Mouse (Mus musculus) midbrain, embryonic 16.5 days (tissue): ENCODE measurements at regions not wholly inside any gene's neighbourhood (a gene's known extent, or its start where the extent isn't known, plus 50 kb on each side); places are given as distances from the start of the nearest gene placed in this dataset.

Experiments
- ATAC-seq: fragments of 200-750 bp; cut with Nextera tagmentation; 2 replicates; pipeline ENCODE4 v1.8.0; 2017; ENCODE audit warnings: moderate TSS enrichment
- H3K27ac ChIP-seq: fragments of 300-500 bp; sonication (generic); 2 replicates; pipeline ENCODE4 v1.5.1; 2014; ENCODE audit warnings: mild to moderate bottlenecking, low read length, mixed read lengths
- H3K27me3 ChIP-seq: fragments of 300-500 bp; sonication (generic); 2 replicates; pipeline ENCODE4 v1.6.1; 2014; ENCODE audit warnings: low read depth, low read length, mixed read lengths; ENCODE audit not compliant: control insufficient read depth, insufficient read depth
- H3K36me3 ChIP-seq: fragments of 300-500 bp; sonication (generic); 2 replicates; pipeline ENCODE4 v1.6.1; 2014; ENCODE audit warnings: mild to moderate bottlenecking, low read length, moderate library complexity, mixed read lengths; ENCODE audit not compliant: control insufficient read depth, insufficient read depth
- H3K4me1 ChIP-seq: fragments of 300-500 bp; sonication (generic); 2 replicates; pipeline ENCODE4 v1.6.1; 2014; ENCODE audit warnings: mild to moderate bottlenecking, low read length, mixed read lengths; ENCODE audit not compliant: control insufficient read depth, insufficient read depth
- H3K4me2 ChIP-seq: fragments of 300-500 bp; sonication (generic); 2 replicates; pipeline ENCODE4 v1.6.1; 2014; ENCODE audit warnings: mild to moderate bottlenecking, low read length, mixed read lengths
- H3K4me3 ChIP-seq: fragments of 300-500 bp; sonication (generic); 2 replicates; pipeline ENCODE4 v1.5.1; 2014; ENCODE audit warnings: low read depth, mild to moderate bottlenecking, low read length, moderate library complexity, mixed read lengths
- H3K9ac ChIP-seq: fragments of 300-500 bp; sonication (generic); 2 replicates; pipeline ENCODE4 v1.6.1; 2014; ENCODE audit warnings: low read depth, low read length, mixed read lengths
- H3K9me3 ChIP-seq: fragments of 300-500 bp; sonication (generic); replicated peaks from 2 replicates; pipeline ENCODE4 v1.6.1; 2014; ENCODE audit warnings: mild to moderate bottlenecking, low read length, mixed read lengths; ENCODE audit not compliant: control insufficient read depth, poor library complexity, severe bottlenecking
- WGBS: fragments of 180-500 bp; shearing (Covaris S2); extraction: QIAGEN DNeasy Blood & Tissue Kit; methylation state at CpG from one replicate; pipeline ENCODE4 v1.1.7; 2014; 5-methylcytosine and 5-hydroxymethylcytosine counted together

- no peak overlapping the region for H3K9ac ChIP-seq
- H3K9me3 ChIP-seq, result no peaks in the 10 kb centered on the region
- H3K4me3 ChIP-seq, result no peak overlapping the region
- H3K4me1 ChIP-seq, result peaks cover 10% of the 10 kb centered on the region; the same call in 1 of the 2 replicates
- no peaks in the 10 kb centered on the region for H3K27me3 ChIP-seq
- H3K4me2 ChIP-seq, result no peak overlapping the region
- 6% methylated on average over 5 of the region's 5 CpGs for WGBS
- no peak overlapping the region for H3K27ac ChIP-seq
- no peak for ATAC-seq
- no peaks in the 10 kb centered on the region for H3K36me3 ChIP-seq
Measured at GRCm38 (mm10) chr3:154381561-154381960, 51.1 kb upstream of the Lhx8 start.
